Mouse (Mus musculus) MEL (cell line): ENCODE results near the gene Elfn2. TPM values are rescaled to one million over a fixed set of nuclear protein-coding genes. Genes with fewer than 3 reads are reported as not detected.

Experiments
- DNase-seq: peaks from one replicate; pipeline ENCODE4 v3.0.0; 2011; ENCODE audit warnings: low read depth, low spot score
- H3K27ac ChIP-seq: 2 replicates; pipeline ENCODE4 v1.5.1; 2012; ENCODE audit warnings: low read depth, mild to moderate bottlenecking, control low read depth, low read length, moderate library complexity; ENCODE audit not compliant: control insufficient read depth
- H3K27me3 ChIP-seq, 2 experiments: fragments of 150-350 bp in 1 of 2; sonication (generic) in 1 of 2; 2 replicates each; pipeline ENCODE4 v1.6.1; 2012; ENCODE audit warnings: low read length in 2 of 2, mild to moderate bottlenecking in 2 of 2, improper control_type of control experiment in 1 of 2, moderate library complexity in 1 of 2; ENCODE audit not compliant: insufficient read depth in 2 of 2, control insufficient read depth in 1 of 2
- H3K36me3 ChIP-seq, 2 experiments: 2 replicates each; pipeline ENCODE4 v1.6.1; 2012 to 2014; ENCODE audit warnings: low read length in 2 of 2, improper control_type of control experiment in 1 of 2, inconsistent platforms in 1 of 2, mild to moderate bottlenecking in 1 of 2; ENCODE audit not compliant: insufficient read depth in 2 of 2, control insufficient read depth in 1 of 2
- H3K4me1 ChIP-seq, 2 experiments: fragments of 150-350 bp in 1 of 2; sonication (generic) in 1 of 2; 2 replicates each; pipeline ENCODE4 v1.6.1; 2012; ENCODE audit warnings: low read length in 2 of 2, improper control_type of control experiment in 1 of 2, mild to moderate bottlenecking in 1 of 2; ENCODE audit not compliant: insufficient read depth in 2 of 2, control insufficient read depth in 1 of 2
- H3K4me3 ChIP-seq, 2 experiments: fragments of 150-350 bp in 1 of 2; sonication (generic) in 1 of 2; 2 replicates each; pipeline ENCODE4 v1.5.1; 2012; ENCODE audit warnings: low read depth in 2 of 2, low read length in 2 of 2, mild to moderate bottlenecking in 2 of 2, moderate library complexity in 2 of 2, control low read depth in 1 of 2, improper control_type of control experiment in 1 of 2; ENCODE audit not compliant: control insufficient read depth in 1 of 2, insufficient read depth in 1 of 2
- H3K79me2 ChIP-seq: 2 replicates; pipeline ENCODE4 v1.6.1; 2012; ENCODE audit warnings: mild to moderate bottlenecking, low read length, moderate library complexity; ENCODE audit not compliant: control insufficient read depth, poor library complexity, insufficient read depth
- H3K9ac ChIP-seq: 2 replicates; pipeline ENCODE4 v1.6.1; 2012; ENCODE audit warnings: low read depth, mild to moderate bottlenecking, control low read depth, low read length, moderate library complexity; ENCODE audit not compliant: control insufficient read depth, poor library complexity, severe bottlenecking
- H3K9me3 ChIP-seq: fragments of 150-350 bp; sonication (generic); replicated peaks from 2 replicates; pipeline ENCODE4 v1.6.1; 2012; ENCODE audit warnings: mild to moderate bottlenecking, low read length, improper control_type of control experiment, moderate library complexity; ENCODE audit not compliant: insufficient read depth
- CHD1 ChIP-seq: IDR thresholded peaks from 2 replicates; pipeline ENCODE4 v1.6.1; 2012; ENCODE audit warnings: low read depth, mild to moderate bottlenecking, inconsistent platforms, low read length, improper control_type of control experiment
- CTCF ChIP-seq, 3 experiments: IDR thresholded peaks in 2 of 3; conservative IDR thresholded peaks in 1 of 3; 2 replicates each; pipeline ENCODE4 v1.5.1; 2011 to 2012; ENCODE audit warnings: low read length in 3 of 3, low read depth in 2 of 3, mild to moderate bottlenecking in 2 of 3, improper control_type of control experiment in 1 of 3, inconsistent platforms in 1 of 3, mixed read lengths in 1 of 3, moderate library complexity in 1 of 3; ENCODE audit not compliant: control insufficient read depth in 1 of 3, insufficient read depth in 1 of 3, poor library complexity in 1 of 3, severe bottlenecking in 1 of 3
- EP300 ChIP-seq, 2 experiments: IDR thresholded peaks; 2 replicates each; pipeline ENCODE4 v1.6.1; 2011; ENCODE audit warnings: improper control_type of control experiment in 2 of 2, low read length in 2 of 2, low read depth in 1 of 2, mild to moderate bottlenecking in 1 of 2
- ETS1 ChIP-seq: IDR thresholded peaks from 2 replicates; pipeline ENCODE4 v1.6.1; 2012; ENCODE audit warnings: low read depth, mild to moderate bottlenecking, inconsistent platforms, low read length, improper control_type of control experiment, moderate library complexity
- GABPA ChIP-seq: IDR thresholded peaks from 2 replicates; pipeline ENCODE4 v1.6.1; 2012; ENCODE audit warnings: low read depth, mild to moderate bottlenecking, inconsistent platforms, low read length, improper control_type of control experiment, moderate library complexity
- HCFC1 ChIP-seq: IDR thresholded peaks from 2 replicates; pipeline ENCODE4 v1.6.1; 2012; ENCODE audit warnings: low read depth, mild to moderate bottlenecking, inconsistent platforms, low read length, improper control_type of control experiment, moderate library complexity
- MAFK ChIP-seq: IDR thresholded peaks from 2 replicates; pipeline ENCODE4 v1.6.1; 2011; ENCODE audit warnings: low read depth, mild to moderate bottlenecking, low read length, improper control_type of control experiment, borderline replicate concordance
- MAX ChIP-seq: IDR thresholded peaks from 2 replicates; pipeline ENCODE4 v1.6.1; 2011; ENCODE audit warnings: low read length, improper control_type of control experiment
- MAZ ChIP-seq: IDR thresholded peaks from 2 replicates; pipeline ENCODE4 v1.6.1; 2012; ENCODE audit warnings: low read depth, mild to moderate bottlenecking, inconsistent platforms, low read length, improper control_type of control experiment
- MYC ChIP-seq: IDR thresholded peaks from 2 replicates; pipeline ENCODE4 v1.6.1; 2011; ENCODE audit warnings: low read depth, mild to moderate bottlenecking, low read length, improper control_type of control experiment, moderate library complexity
- POLR2AphosphoS2 ChIP-seq: IDR thresholded peaks from 2 replicates; pipeline ENCODE4 v1.6.1; 2011; ENCODE audit warnings: low read length, improper control_type of control experiment
- POLR2AphosphoS5 ChIP-seq: IDR thresholded peaks from 2 replicates; pipeline ENCODE4 v1.6.1; 2012; ENCODE audit warnings: low read depth, borderline replicate concordance, mild to moderate bottlenecking, inconsistent platforms, low read length, moderate library complexity, mixed read lengths
- SIN3A ChIP-seq: IDR thresholded peaks from 2 replicates; pipeline ENCODE4 v1.6.1; 2012; ENCODE audit warnings: low read length, improper control_type of control experiment, inconsistent platforms
- USF1 ChIP-seq: IDR thresholded peaks from 2 replicates; pipeline ENCODE4 v1.6.1; 2014; ENCODE audit warnings: low read depth, mild to moderate bottlenecking, inconsistent platforms, low read length, improper control_type of control experiment, moderate library complexity
- ZMIZ1 ChIP-seq: IDR thresholded peaks from 2 replicates; pipeline ENCODE4 v1.6.1; 2012; ENCODE audit warnings: low read depth, mild to moderate bottlenecking, inconsistent platforms, low read length, improper control_type of control experiment, moderate library complexity
- ZNF384 ChIP-seq: IDR thresholded peaks from 2 replicates; pipeline ENCODE4 v1.6.1; 2012; ENCODE audit warnings: low read depth, mild to moderate bottlenecking, inconsistent platforms, low read length, improper control_type of control experiment
- polyA plus RNA-seq, 2 experiments: library from polyadenylated mRNA; stranded (reverse) in 1 of 2; unstranded in 1 of 2; fragments of >175 nt in 1 of 2; fragments of >200 nt in 1 of 2; gene quantifications; 2 replicates each; pipeline versions ENCODE4 v1.2.1 to v1.2.4; 2012; ENCODE audit warnings: low replicate concordance in 2 of 2, low read depth in 1 of 2; ENCODE audit not compliant: insufficient read length in 2 of 2, insufficient read depth in 1 of 2, missing spikeins in 1 of 2
- total RNA-seq: library from RNA; depleted of rRNA; stranded (reverse); fragments of 300-350 nt; gene quantifications from 2 replicates; pipeline ENCODE4 v1.2.3, GENCODE M21; 2012

The Elfn2 gene
- total and polyA plus RNA-seq, 3 experiments, result 0.04 to 0.15 TPM; not detected in 1

DNA sequence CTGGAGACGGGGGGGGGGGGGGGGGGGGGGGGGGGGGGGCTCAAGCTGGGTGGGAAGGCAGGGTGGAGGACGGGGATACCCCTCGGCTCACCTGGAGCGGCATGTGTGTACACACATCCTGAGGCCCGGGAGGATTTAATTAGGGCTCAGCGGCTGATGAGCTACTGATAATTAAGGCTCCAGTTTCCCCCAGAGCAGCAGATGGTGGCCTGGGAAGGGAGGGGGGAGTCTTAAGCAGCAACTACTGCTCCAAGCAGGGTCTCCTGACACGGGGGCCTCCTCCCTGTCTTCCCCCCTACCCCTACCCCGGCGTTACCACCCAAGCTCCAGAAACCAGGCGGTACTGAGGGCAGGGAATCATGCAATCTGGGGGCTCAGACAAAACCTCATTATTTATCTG is 44.6 kb upstream of the Elfn2 start:
- H3K36me3 ChIP-seq, result no peaks in the 10 kb centered on the region

DNA sequence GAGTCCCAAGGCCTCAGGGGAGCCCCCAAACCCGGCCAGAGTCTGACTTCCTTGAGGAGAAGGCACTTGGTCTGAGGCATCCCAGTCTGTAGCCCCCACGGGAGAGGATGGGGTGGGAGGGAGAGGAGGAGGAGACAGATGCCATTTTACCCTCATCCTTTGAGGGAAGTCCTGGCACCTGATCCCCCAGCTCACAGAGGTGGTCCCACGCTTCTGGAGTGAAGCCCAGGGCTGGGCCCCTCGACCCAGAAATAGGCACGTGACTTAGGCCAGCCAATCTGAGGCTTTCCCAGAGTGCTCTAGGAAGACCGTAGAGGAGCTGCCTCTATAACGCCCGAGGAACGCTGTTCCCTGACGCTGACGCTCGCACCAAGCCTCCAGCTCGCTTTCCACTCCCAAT is 42.5 kb upstream of the Elfn2 start:
- Histone ChIP-seq H3K27ac (no peak overlapping the region), H3K9ac (no peak overlapping the region), H3K4me1 (no peaks in the 10 kb centered on the region), H3K79me2 (no peaks in the 10 kb centered on the region), H3K36me3 (no peaks in the 10 kb centered on the region), H3K9me3 (no peaks in the 10 kb centered on the region), H3K4me3 (no peak overlapping the region), H3K27me3 (no peaks in the 10 kb centered on the region)
- DNase-seq, result no peak
- no peak for TF ChIP-seq CHD1
- TF ChIP-seq GABPA, result no peak
- no peak for TF ChIP-seq MAZ
- no peak for TF ChIP-seq POLR2AphosphoS5
- TF ChIP-seq POLR2AphosphoS2, result no peak
- no peak for TF ChIP-seq ETS1

More for the DNA sequence above, 44.6 kb upstream of the Elfn2 start:
- Histone ChIP-seq H3K79me2 (no peaks in the 10 kb centered on the region), H3K9me3 (no peaks in the 10 kb centered on the region), H3K27ac (no peak overlapping the region), H3K4me3 (no peak overlapping the region), H3K27me3 (no peaks in the 10 kb centered on the region), H3K9ac (no peak overlapping the region), H3K4me1 (no peaks in the 10 kb centered on the region)
- DNase-seq, result no peak
- TF ChIP-seq MAX, result no peak
- no peak for TF ChIP-seq POLR2AphosphoS5
- TF ChIP-seq ETS1, result no peak
- no peak for TF ChIP-seq SIN3A
- TF ChIP-seq ZMIZ1, result no peak
- TF ChIP-seq MYC, result no peak
- no peak for TF ChIP-seq HCFC1
- no peak for TF ChIP-seq CTCF (IDR thresholded peaks at IDR 0.05 in 2 of 3, conservative IDR thresholded peaks at IDR 0.05 in 1 of 3; ENCODE audit: control insufficient read depth in 1 of 3, insufficient read depth in 1 of 3, low read depth in 2 of 3, low read length in 3 of 3, poor library complexity in 1 of 3, severe bottlenecking in 1 of 3)
- TF ChIP-seq ZNF384, result no peak
- TF ChIP-seq EP300 (IDR thresholded peaks at IDR 0.05; ENCODE audit: low read depth in 1 of 2, low read length in 2 of 2), result no peak
- no peak for TF ChIP-seq MAFK

DNA sequence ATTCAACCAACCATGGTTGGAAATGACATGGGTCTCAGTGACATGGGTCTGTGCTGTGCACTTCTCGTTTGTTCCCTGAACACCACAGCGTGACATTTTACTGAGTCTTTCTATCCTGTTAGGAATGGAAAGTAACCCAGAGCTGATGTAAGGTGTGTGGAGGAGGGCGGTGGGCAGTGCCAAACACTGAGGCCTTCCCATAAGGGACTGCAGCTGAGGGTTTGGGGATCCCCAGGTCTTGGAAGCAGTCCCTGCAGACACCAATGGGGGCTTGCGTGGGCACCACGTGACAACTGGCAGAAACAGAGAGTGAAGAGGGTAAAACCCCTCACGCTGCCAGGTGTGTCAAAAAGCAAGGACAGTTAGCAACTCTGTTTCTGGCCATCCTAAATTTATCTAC is 39.6 kb upstream of the Elfn2 start:
- H3K9me3 ChIP-seq, result no peaks in the 10 kb centered on the region
- no peak for TF ChIP-seq USF1
- H3K9ac ChIP-seq, result no peak overlapping the region
- H3K4me3 ChIP-seq, result no peak overlapping the region
- no peaks in the 10 kb centered on the region for H3K36me3 ChIP-seq
- H3K27ac ChIP-seq, result no peak overlapping the region
- DNase-seq, result no peak
- H3K4me1 ChIP-seq, result no peaks in the 10 kb centered on the region
- H3K27me3 ChIP-seq, result no peaks in the 10 kb centered on the region
- H3K79me2 ChIP-seq, result no peaks in the 10 kb centered on the region
